Mouse (Mus musculus): ENCODE measurements around the gene Nacc1. TPM values are rescaled to one million over a fixed set of nuclear protein-coding genes. Genes with fewer than 3 reads are reported as not detected.

Gene Nacc1
- polyA plus RNA-seq, 1 experiment, result 47.2 TPM

- Histone ChIP-seq H3K4me1 (ENCODE audit: control insufficient read depth, insufficient read depth, low read length) (no peaks in the 10 kb centered on the region), H3K4me3 (ENCODE audit: insufficient read depth, low read length) (no peak overlapping the region), H3K27ac (ENCODE audit: insufficient read depth, low read length) (no peak overlapping the region)
- TF ChIP-seq CTCF (IDR thresholded peaks at IDR 0.05; ENCODE audit: borderline replicate concordance, insufficient read depth, low read length) (no peak), POLR2A (IDR thresholded peaks at IDR 0.05; ENCODE audit: low read depth, low read length) (no peak)
Measured at GRCm38 (mm10) chr8:84621102-84621625, 66.5 kb downstream of the Nacc1 start.

Other genes with a start within 250 kb of the Nacc1 start
- 38.2 and 38.6 TPM in 2 replicates for gene Ier2, start 25.0 kb downstream of the Nacc1 start, polyA plus RNA-seq (2011; ENCODE audit: insufficient read length, low read depth, missing spikeins)
- gene Trmt1, start 1.6 kb downstream of the Nacc1 start, polyA plus RNA-seq (2011; ENCODE audit: insufficient read length, low read depth, missing spikeins), result 80.2 and 86.7 TPM in 2 replicates
- not detected in 2 replicates for gene Lyl1, start 13.6 kb upstream of the Nacc1 start, polyA plus RNA-seq (2011; ENCODE audit: insufficient read length, low read depth, missing spikeins)
- 0.74 TPM in 1 of 2 replicates, not detected in the other for gene G430095P16Rik, start 35.1 kb upstream of the Nacc1 start, polyA plus RNA-seq (2011; ENCODE audit: insufficient read length, low read depth, missing spikeins)
- gene Nfix, start 112.5 kb upstream of the Nacc1 start, polyA plus RNA-seq (2011; ENCODE audit: insufficient read length, low read depth, missing spikeins), result 173 and 236 TPM in 2 replicates
- 2.0 and 2.3 TPM in 2 replicates for gene Dand5, start 135.0 kb upstream of the Nacc1 start, polyA plus RNA-seq (2011; ENCODE audit: insufficient read length, low read depth, missing spikeins)
- gene Gadd45gip1, start 143.7 kb upstream of the Nacc1 start, polyA plus RNA-seq (2011; ENCODE audit: insufficient read length, low read depth, missing spikeins), result 11.7 and 12.6 TPM in 2 replicates
- 57.6 and 61.7 TPM in 2 replicates for gene Rad23a, start 152.8 kb upstream of the Nacc1 start, polyA plus RNA-seq (2011; ENCODE audit: insufficient read length, low read depth, missing spikeins)
- gene Calr, start 159.1 kb upstream of the Nacc1 start, polyA plus RNA-seq (2011; ENCODE audit: insufficient read length, low read depth, missing spikeins), result 1,122 and 1,201 TPM in 2 replicates
- gene Farsa, start 169.1 kb upstream of the Nacc1 start, polyA plus RNA-seq (2011; ENCODE audit: insufficient read length, low read depth, missing spikeins), result 41.0 and 43.5 TPM in 2 replicates
- gene Syce2, start 184.2 kb upstream of the Nacc1 start, polyA plus RNA-seq (2011; ENCODE audit: insufficient read length, low read depth, missing spikeins), result 8.7 and 18.9 TPM in 2 replicates
- 18.6 and 23.5 TPM in 2 replicates for gene Gcdh, start 206.1 kb upstream of the Nacc1 start, polyA plus RNA-seq (2011; ENCODE audit: insufficient read length, low read depth, missing spikeins)
- not detected in 2 replicates for gene Klf1, start 214.1 kb upstream of the Nacc1 start, polyA plus RNA-seq (2011; ENCODE audit: insufficient read length, low read depth, missing spikeins)
- gene Dnase2a, start 220.7 kb upstream of the Nacc1 start, polyA plus RNA-seq (2011; ENCODE audit: insufficient read length, low read depth, missing spikeins), result 17.2 and 19.7 TPM in 2 replicates
- not detected in 2 replicates for gene Mast1, start 249.5 kb upstream of the Nacc1 start, polyA plus RNA-seq (2011; ENCODE audit: insufficient read length, low read depth, missing spikeins)

All from embryonic fibroblast, embryonic 13.5 days (primary cell).